11 mouse cellular contexts compared by ENCODE assay signal in genomic region chr6:43278247-43278646, GRCm38 (mm10). TPM values are rescaled to one million over a fixed set of nuclear protein-coding genes. Genes with fewer than 3 reads are reported as not detected.
DNase-seq lines count a peak whose midpoint lies in the region; ATAC-seq and TF ChIP-seq lines count a peak whose summit lies in the region.
"Had no signal": no experiment of that assay in that cellular context is flagged by ENCODE, and none has a peak within 500 bp of the region (broad histone marks: within the 10 kb centered on the region; RNA-seq: fewer than 3 reads in every experiment).

No protein-coding gene starts in this region.

- no peak for ATAC-seq in kidney, embryonic 16.5 days (ENCODE audit: low FRiP score, low TSS enrichment)

- no peak overlapping the region for H3K9ac ChIP-seq in kidney, embryonic 16.5 days (replicated peaks; ENCODE audit: low read length)
- H3K9ac ChIP-seq: stomach, embryonic 15.5 days had no signal

- peak; percentile 5 for DNase-seq in cerebellum, adult 9-10 months
- DNase-seq in cerebellum, postnatal 36 days: no peak
- DNase-seq in kidney, postnatal 10 days: peak; percentile 57
- peak; percentile 78 for DNase-seq in 3T3-L1 (ENCODE audit: low read depth, low spot score)
- no peak for DNase-seq in yolk sac, embryonic 10.5 days (ENCODE audit: low spot score)
- DNase-seq in heart, embryonic 10.5 days (ENCODE audit: low spot score): no peak

- H3K4me1 ChIP-seq in kidney, embryonic 16.5 days (ENCODE audit: insufficient read depth, low read length): no peaks in the 10 kb centered on the region
- H3K4me1 ChIP-seq in cortical plate, adult 2 months (ENCODE audit: control insufficient read depth, insufficient read depth, low read length): no peaks in the 10 kb centered on the region
- H3K4me1 ChIP-seq in heart, embryonic 10.5 days: no peaks in the 10 kb centered on the region
- H3K4me1 ChIP-seq: stomach, embryonic 15.5 days had no signal

- peak; percentile 35; the same call in 1 of the 2 replicates for TF ChIP-seq CTCF in cortical plate, adult 2 months (IDR thresholded peaks at IDR 0.05; ENCODE audit: extremely low read depth, insufficient read depth, low read length)

- H3K9me3 ChIP-seq in kidney, embryonic 16.5 days (ENCODE audit: low read length): no peaks in the 10 kb centered on the region
- H3K9me3 ChIP-seq in heart, embryonic 10.5 days: no peaks in the 10 kb centered on the region
- H3K9me3 ChIP-seq: stomach, embryonic 15.5 days had no signal

- H3K36me3 ChIP-seq in kidney, embryonic 16.5 days (ENCODE audit: insufficient read depth, low read length): peaks cover 45% of the 10 kb centered on the region
- H3K36me3 ChIP-seq in heart, embryonic 10.5 days: peaks cover 31% of the 10 kb centered on the region

- no peak for TF ChIP-seq POLR2A in cortical plate, adult 2 months (IDR thresholded peaks at IDR 0.05; ENCODE audit: extremely low read depth, insufficient read depth, low read length)

- no peaks in the 10 kb centered on the region for H3K27me3 ChIP-seq in kidney, embryonic 16.5 days (ENCODE audit: insufficient read depth, low read length)
- no peaks in the 10 kb centered on the region for H3K27me3 ChIP-seq in heart, embryonic 10.5 days (ENCODE audit: insufficient read depth, poor library complexity, severe bottlenecking)
- H3K27me3 ChIP-seq: stomach, embryonic 15.5 days had no signal

- no peak overlapping the region for H3K4me3 ChIP-seq in kidney, embryonic 16.5 days (ENCODE audit: low read length)
- H3K4me3 ChIP-seq in cortical plate, adult 2 months (ENCODE audit: insufficient read depth, low read length): no peak overlapping the region
- H3K4me3 ChIP-seq in heart, embryonic 10.5 days: no peak overlapping the region
- H3K4me3 ChIP-seq: stomach, embryonic 15.5 days had no signal

- no peak overlapping the region for H3K4me2 ChIP-seq in kidney, embryonic 16.5 days (replicated peaks; ENCODE audit: low read depth, low read length)
- H3K4me2 ChIP-seq: stomach, embryonic 15.5 days had no signal

- H3K27ac ChIP-seq in kidney, embryonic 16.5 days (ENCODE audit: low read length): no peak overlapping the region
- H3K27ac ChIP-seq in cortical plate, adult 2 months (ENCODE audit: insufficient read depth, low read length): no peak overlapping the region
- H3K27ac ChIP-seq in heart, embryonic 10.5 days: no peak overlapping the region
- H3K27ac ChIP-seq: macrophage; stomach, embryonic 15.5 days had no signal

RNA-seq across cellular contexts. Expression of gene Arhgef5, which starts 12.9 kb away (rescaled TPM):
- polyA plus RNA-seq in kidney, embryonic 16.5 days (2015; fragmentation: Nextera tagmentation; extraction: Ambion mirVana): 17.0 and 19.2 TPM in 2 replicates
- 2.4 and 2.8 TPM in 2 replicates for polyA plus RNA-seq in cortical plate, adult 2 months (2012; rRNA removed)
- 6.8 and 7.8 TPM in 2 replicates for polyA plus RNA-seq in heart, embryonic 10.5 days (2016; fragmentation: Nextera tagmentation; extraction: Ambion mirVana)

RNA-seq across cellular contexts. Expression of gene Nobox, which starts 31.1 kb away (rescaled TPM):
- 0.19 TPM in 1 of 2 replicates, not detected in the other for polyA plus RNA-seq in kidney, embryonic 16.5 days (2015; fragmentation: Nextera tagmentation; extraction: Ambion mirVana)
- 0.13 TPM in 1 of 2 replicates, not detected in the other for polyA plus RNA-seq in cortical plate, adult 2 months (2012; rRNA removed)
- not detected in 2 replicates for polyA plus RNA-seq in heart, embryonic 10.5 days (2016; fragmentation: Nextera tagmentation; extraction: Ambion mirVana)
- polyA plus RNA-seq: hindbrain, embryonic 11.5 days; macrophage had no signal

RNA-seq across cellular contexts. Expression of gene Olfr47, which starts 46.9 kb away (rescaled TPM):
- not detected in 2 replicates for polyA plus RNA-seq in kidney, embryonic 16.5 days (2015; fragmentation: Nextera tagmentation; extraction: Ambion mirVana)
- polyA plus RNA-seq in cortical plate, adult 2 months (2012; rRNA removed): not detected in 2 replicates
- polyA plus RNA-seq in heart, embryonic 10.5 days (2016; fragmentation: Nextera tagmentation; extraction: Ambion mirVana): not detected in 2 replicates
- polyA plus RNA-seq: hindbrain, embryonic 11.5 days; macrophage; stomach, embryonic 15.5 days had no signal

Comparison
In these comparisons a context has a peak if more than half of its experiments do, and no peak if none do; other contexts are left out.
1. DNase-seq: peak in cerebellum, adult 9-10 months (single experiment), kidney, postnatal 10 days (single experiment) and 3T3-L1 (single experiment); none in cerebellum, postnatal 36 days (0 of 2), yolk sac, embryonic 10.5 days (single experiment) and heart, embryonic 10.5 days (single experiment).